Mouse (Mus musculus): ENCODE measurements around the gene Atad1.

- peak; percentile 73; the same call in 1 of the 2 replicates for TF ChIP-seq EP300 (IDR thresholded peaks at IDR 0.05; ENCODE audit: insufficient read depth, low read depth, low read length)
- TF ChIP-seq CTCF (IDR thresholded peaks at IDR 0.05; ENCODE audit: low read depth, low read length) = peak; percentile 18
- peak; percentile 94 for TF ChIP-seq POLR2A (IDR thresholded peaks at IDR 0.05; ENCODE audit: insufficient read depth, low read length)
Observed at GRCm38 (mm10) chr19:32755792-32756635, 16.4 kb upstream of the Atad1 start.
